Mouse (Mus musculus) G1E-ER4 (cell line): Measurements from ENCODE around the gene Abca7. TPM values are rescaled to one million over a fixed set of nuclear protein-coding genes. Genes with fewer than 3 reads are reported as not detected.

Experiments
- GATA1 ChIP-seq: IDR thresholded peaks from one replicate; pipeline ENCODE4 v1.8.0; 2012; ENCODE audit warnings: low read length, inconsistent platforms
- polyA plus RNA-seq: library from polyadenylated mRNA; stranded (reverse); fragments of >175 nt; gene quantifications from 2 replicates; pipeline ENCODE4 v1.2.3, GENCODE M21; 2012

The Abca7 gene
- polyA plus RNA-seq, 1 experiment, result 25.3 TPM

DNA sequence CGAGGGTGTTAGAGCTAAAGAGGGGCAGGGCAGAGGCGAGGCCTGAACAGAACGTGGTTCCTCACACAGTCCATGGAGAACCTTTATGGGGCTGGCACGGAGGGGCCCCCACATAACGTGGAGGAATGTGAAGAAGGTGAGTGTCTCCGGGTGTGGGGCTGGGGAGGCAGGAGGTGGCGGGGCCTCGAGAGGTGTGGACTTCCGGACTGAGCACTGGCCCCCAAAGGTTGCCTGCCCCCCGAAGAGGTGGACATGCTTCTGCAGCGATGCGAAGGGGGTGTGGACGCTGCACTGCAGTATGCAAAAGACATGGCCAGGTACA is 25.0 kb downstream of the Abca7 start:
- no peak for TF ChIP-seq GATA1

GRCm38 (mm10) chr10:80022164-80022563 is 25.9 kb downstream of the Abca7 start:
- TF ChIP-seq GATA1, result no peak

- no peak for TF ChIP-seq GATA1
These were observed 26.5 kb downstream of the Abca7 start for GRCm38 (mm10) chr10:80022806-80023205.

DNA sequence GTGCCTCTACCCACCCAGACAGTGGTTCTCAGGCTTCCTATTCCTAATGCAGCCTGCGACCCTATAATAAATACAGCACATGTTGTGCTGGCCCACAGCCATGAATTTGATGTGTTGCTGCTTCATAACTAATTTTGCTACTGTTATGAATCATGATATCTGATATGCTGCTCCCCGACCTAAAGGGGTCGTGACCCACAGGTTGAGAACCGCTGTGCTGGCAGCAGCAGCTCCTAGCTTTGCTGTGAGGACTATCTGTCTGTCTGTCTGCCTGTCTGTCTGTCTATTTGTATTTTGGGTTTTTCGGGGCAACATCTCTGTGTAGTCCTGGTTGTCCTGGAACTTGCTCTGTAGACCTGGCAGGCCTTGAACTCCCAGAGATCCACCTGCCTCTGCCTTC is 27.5 kb downstream of the Abca7 start:
- no peak for TF ChIP-seq GATA1

GRCm38 (mm10) chr10:80024229-80025043 is 28.1 kb downstream of the Abca7 start:
- no peak for TF ChIP-seq GATA1

- no peak for TF ChIP-seq GATA1
These were observed 28.7 kb downstream of the Abca7 start for GRCm38 (mm10) chr10:80025044-80025347.

DNA sequence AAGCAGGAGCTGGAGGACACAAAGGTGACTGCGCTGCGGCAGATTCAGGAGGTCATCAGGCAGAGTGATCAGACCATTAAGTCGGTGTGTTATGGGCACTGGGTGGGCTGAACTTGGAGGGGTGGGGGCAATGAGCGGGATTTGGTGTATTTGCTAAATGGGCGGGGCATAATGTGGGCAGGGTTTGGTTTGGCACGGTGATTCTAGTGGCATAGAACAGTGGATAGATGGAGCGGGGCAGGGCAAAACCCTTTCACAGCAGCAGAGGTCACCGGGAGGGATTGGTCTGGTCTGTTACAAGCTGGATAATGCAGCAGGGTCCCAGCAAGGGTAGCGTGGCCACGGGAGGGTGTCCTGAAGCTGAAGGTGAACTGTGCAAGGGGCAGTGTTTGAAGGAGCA is 29.2 kb downstream of the Abca7 start:
- no peak for TF ChIP-seq GATA1

DNA sequence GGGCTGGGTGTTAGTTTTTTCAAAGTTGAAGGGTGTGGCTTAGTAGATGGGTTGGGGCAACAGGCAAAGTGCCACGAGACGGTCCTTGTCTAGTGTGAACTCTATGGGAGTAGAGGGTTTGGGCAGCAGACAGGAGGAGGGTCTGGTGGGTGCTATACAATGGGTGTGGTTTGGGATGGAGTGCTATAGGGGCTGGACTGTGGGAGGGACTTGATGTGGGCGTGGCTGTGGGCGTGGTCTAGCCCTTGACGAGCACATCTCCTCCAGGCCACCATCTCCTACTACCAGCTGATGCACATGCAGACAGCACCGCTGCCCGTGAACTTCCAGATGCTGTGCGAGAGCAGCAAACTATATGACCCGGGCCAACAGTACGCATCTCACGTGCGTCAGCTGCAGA is 29.6 kb downstream of the Abca7 start:
- TF ChIP-seq GATA1, result no peak

DNA sequence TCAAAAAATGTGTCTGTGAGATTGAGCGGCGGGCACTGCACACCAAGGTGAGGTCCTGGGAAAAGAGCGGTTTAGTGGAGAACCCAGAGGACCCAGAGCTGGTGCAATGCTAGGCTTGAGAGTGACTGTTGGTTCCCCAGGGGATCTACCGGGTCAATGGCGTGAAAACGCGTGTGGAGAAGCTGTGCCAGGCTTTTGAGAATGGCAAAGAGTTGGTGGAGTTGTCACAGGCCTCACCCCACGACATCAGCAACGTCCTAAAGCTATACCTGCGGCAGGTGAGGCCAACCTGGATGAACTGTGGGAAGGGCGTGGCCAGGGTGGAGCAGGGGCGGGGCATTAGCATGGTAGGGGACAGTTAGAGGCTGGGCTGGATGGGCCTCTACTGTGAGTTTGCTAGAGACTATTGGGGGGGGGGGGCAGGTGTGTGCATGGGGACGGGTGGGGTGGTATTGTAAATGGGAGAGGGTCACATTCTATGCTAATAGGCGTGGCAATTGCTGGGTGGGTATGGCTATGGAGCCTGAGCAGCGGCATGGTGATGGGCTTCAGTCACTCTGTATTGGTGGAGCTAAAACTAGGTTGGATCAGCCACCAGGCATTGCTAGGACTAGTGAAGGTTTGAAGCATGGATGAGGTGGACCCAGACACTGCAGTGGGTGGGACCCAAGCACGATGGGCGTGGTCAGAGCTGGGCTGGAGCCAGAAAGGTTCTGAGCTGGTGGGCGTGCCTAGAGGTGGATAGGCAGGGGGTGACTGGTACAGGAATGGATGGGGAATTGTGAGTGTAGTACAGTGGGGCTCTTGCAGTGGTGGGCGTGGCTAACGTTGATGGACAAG is 31.6 kb downstream of the Abca7 start:
- no peak for TF ChIP-seq GATA1

DNA sequence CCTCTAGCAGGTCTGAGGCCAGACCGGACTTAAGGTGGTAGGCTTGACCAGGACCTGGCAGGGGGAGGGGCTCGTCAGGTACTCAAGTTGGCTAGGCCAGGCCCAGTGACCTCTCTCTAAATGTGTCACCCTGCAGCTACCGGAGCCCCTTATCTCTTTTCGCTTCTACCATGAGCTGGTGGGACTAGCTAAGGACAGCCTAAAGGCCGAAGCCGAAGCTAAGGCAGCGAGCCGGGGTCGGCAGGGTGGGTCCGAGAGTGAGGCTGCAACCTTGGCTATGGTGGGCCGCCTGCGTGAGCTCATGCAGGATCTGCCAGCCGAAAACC is 32.2 kb downstream of the Abca7 start:
- TF ChIP-seq GATA1, result no peak

DNA sequence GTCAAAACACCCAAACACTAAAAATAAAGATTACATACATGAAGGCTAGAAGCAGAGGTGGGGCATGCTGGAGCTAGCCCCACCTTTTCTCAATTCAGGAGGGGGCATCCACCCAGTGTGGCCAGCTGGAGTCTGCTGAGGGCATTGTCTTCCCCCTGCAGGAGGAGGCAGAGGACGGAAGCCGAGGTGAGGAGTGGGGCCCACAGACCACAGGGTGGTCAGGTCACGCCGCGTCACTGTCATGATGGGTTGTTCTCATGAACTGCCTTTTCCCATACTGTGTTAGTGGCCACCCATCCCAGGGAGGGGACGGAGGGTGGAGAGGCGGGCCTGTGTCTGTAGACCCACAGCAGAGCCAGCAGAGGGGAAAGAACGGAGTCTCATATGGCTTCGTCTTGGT is 33.9 kb downstream of the Abca7 start:
- no peak for TF ChIP-seq GATA1

- TF ChIP-seq GATA1, result no peak
These were observed 34.4 kb downstream of the Abca7 start for GRCm38 (mm10) chr10:80030736-80031135.

DNA sequence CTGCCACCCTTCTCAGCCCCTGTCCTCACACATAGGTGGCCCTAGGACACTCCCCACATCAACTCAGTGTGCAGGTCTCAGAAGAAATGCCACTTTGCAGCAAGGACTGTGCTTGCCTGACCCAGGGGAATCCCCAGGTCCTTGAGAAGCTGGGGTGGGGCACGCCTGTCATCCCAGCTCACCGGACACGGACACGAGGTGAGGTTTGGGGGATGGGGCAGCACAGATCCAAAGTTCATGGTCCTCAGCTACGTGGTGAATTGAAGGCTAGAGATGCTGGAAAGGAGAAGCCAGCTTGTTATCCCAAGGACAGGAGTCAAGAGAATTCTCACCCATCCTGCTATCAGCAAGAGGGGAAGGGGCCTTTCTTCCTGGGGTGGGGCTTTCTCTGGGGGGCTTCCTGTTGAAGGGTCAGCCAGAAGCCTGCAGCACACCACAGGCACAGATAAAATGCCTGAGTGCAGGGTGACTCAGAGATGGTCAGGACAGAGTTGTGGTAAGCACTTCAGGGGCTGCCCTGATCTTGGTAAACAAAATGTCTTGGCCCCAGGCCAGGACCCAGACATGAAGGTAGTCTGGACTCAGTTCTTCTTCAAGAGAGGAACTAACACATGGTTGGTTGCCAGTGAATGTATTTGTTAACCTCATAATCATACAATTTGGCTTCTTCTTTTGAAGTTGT is 36.6 kb downstream of the Abca7 start:
- no peak for TF ChIP-seq GATA1

- TF ChIP-seq GATA1, result no peak
These were observed 37.5 kb downstream of the Abca7 start for GRCm38 (mm10) chr10:80033511-80034391.

DNA sequence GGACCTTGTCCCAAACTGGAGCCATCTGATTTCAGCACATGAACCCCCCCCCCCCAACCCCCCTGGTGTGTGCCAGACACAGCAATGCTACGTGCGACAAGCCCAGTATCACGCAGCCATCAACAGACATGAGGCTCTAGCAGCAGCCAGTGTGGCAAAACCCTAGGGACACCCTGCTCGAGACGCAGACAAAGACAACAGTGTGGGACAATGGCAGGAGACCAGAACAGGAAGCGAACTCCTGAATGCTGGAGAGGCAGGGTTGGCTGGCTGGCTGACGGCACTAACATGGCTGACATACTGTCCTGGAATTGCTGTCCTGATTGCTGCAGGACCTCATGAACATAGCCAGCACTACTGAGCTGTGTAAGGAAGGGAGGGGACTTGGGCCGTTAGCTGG is 38.9 kb downstream of the Abca7 start:
- TF ChIP-seq GATA1, result no peak

GRCm38 (mm10) chr10:80035686-80036085 is 39.4 kb downstream of the Abca7 start:
- no peak for TF ChIP-seq GATA1
